Mouse (Mus musculus): ENCODE data around the gene Itpk1.

DNA sequence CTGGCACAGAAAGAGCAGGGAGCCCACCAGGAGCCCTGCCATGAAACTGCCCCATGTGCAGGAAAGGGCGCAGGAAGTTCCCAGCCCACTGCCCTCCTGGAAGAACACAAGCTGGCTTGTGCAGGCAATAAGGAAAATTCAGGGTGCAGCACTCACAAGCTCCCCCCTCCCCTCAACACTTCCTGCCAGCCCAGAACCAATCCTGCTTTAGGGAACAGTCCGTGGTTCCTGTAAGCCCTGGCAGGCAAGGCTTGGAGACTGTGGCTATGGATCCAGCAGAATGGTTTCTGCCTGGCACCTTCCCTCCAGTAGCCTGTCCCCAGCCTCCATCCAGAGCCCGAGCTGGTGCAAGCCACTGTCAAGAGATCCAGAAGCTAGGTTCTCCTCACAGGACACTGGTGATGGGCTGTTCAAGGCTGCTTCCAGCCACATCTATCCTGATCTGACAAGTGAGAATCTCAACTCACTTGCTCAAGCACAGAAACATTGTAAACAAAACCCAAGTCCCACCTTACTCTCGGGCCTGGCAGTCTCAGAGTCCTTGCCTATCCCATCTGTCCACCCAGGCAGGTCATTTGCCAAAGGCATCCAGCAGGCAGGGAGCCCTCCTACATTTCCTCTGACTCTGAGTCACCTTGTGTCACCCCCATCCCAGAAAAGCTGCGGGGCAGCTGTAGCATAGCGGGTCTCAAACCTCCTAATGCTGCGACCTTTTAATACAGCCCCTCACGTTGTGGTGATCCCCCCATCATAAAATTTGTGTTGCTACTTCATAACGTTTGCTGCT lies 102.3 kb downstream of the Itpk1 start:
- no peak for TF ChIP-seq CTCF (IDR thresholded peaks at IDR 0.05; ENCODE audit: control insufficient read depth, insufficient read depth, insufficient read length)
- no peak for TF ChIP-seq USF1 (IDR thresholded peaks at IDR 0.05; ENCODE audit: low read depth)
- no peak for TF ChIP-seq FOSL1 (IDR thresholded peaks at IDR 0.05; ENCODE audit: insufficient read depth, low read length, poor library complexity, severe bottlenecking)
- TF ChIP-seq MYOG (IDR thresholded peaks at IDR 0.05; ENCODE audit: control insufficient read depth, extremely low read depth, insufficient read length), result no peak
- TF ChIP-seq MAX (IDR thresholded peaks at IDR 0.05), result no peak
- TF ChIP-seq MYOD1 (IDR thresholded peaks at IDR 0.05; ENCODE audit: control insufficient read depth, insufficient read length, low read depth), result no peak
- TF ChIP-seq CEBPB (IDR thresholded peaks at IDR 0.05; ENCODE audit: low read depth), result no peak

Measured in C2C12 (cell line).